Mouse (Mus musculus): ENCODE measurements at regions not wholly inside any gene's neighbourhood (a gene's known extent, or its start where the extent isn't known, plus 50 kb on each side); places are given as distances from the start of the nearest gene placed in this dataset.

DNA sequence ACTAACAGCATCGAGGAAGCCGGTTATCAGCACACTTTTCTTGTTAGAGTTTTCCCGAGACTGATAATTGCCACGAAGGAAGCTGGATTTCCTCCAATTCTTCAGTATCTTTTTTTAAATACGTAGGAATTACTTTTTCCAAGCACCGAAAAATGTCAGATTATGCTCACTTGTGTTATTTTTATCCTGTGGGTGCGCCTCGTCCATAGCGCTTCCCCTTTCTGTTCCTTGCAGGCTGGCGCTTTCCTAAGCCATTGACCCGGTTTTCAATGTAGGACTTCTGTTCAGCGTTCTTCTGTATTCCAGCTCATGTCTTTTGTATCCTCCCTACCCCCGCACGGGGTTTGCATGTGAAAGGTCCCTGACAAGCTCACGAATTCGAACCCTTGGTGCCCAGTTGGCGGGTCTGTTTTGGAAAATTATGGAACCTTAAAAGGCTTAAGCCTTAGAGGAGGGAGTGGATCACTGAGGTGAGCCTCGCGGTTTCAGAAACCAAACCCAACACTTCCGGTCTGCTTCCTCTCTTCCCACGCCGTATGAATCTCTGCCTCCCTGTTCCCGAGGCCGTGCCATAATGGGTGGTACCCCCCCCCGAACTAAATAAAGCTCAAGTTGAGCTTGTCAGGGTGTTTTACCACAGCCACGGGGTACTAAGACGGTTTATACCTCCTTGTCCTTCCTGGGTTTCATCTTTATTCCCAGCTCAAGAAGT lies 655.9 kb upstream of the Gm19410 start:
- no peak for DNase-seq (ENCODE audit: low read depth in 1 of 2, low spot score in 2 of 2)
- H3K4me1 ChIP-seq (ENCODE audit: control insufficient read depth, insufficient read depth, insufficient read length) = no peaks in the 10 kb centered on the region
- no peaks in the 10 kb centered on the region for H3K36me3 ChIP-seq (ENCODE audit: control insufficient read depth, insufficient read depth, low read length)
- no peaks in the 10 kb centered on the region for H3K27me3 ChIP-seq (ENCODE audit: control insufficient read depth, insufficient read depth, low read length)
- no peak overlapping the region for H3K27ac ChIP-seq (ENCODE audit: insufficient read depth, low read length)
- no peak for TF ChIP-seq POLR2A (IDR thresholded peaks at IDR 0.05; ENCODE audit: low read depth, low read length)
- TF ChIP-seq CTCF (IDR thresholded peaks at IDR 0.05; ENCODE audit: extremely low read depth, insufficient read depth, insufficient read length, insufficient replicate concordance) = no peak
- 35% methylated on average over 27 of the region's 27 CpGs for WGBS
- no peak overlapping the region for H3K4me3 ChIP-seq (ENCODE audit: extremely low read depth, insufficient read depth, insufficient read length)

DNA sequence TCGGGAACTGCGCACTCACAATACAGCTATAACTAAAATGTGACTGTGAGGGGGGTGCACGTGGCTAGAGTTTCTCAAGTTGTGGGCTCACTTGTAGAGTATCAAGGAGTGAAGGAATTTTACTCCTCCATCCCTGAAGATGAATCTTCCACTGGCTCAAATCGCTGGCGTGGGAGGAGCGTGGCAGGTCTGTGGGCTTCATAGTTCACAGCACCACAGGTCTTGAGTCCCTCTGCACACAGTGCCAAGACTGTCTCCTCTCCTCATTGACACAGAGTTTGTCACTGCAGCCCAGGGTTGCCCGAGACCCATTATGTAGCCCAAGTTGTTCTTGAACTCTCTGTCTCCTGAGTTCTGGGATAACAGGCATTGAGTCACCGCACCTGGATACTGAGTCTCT lies 655.3 kb upstream of the Gm19410 start:
- Histone ChIP-seq H3K4me1 (ENCODE audit: control insufficient read depth, insufficient read depth, insufficient read length) (no peaks in the 10 kb centered on the region), H3K36me3 (ENCODE audit: control insufficient read depth, insufficient read depth, low read length) (no peaks in the 10 kb centered on the region), H3K27me3 (ENCODE audit: control insufficient read depth, insufficient read depth, low read length) (no peaks in the 10 kb centered on the region), H3K4me3 (ENCODE audit: extremely low read depth, insufficient read depth, insufficient read length) (no peak overlapping the region), H3K27ac (ENCODE audit: insufficient read depth, low read length) (no peak overlapping the region)
- no peak for DNase-seq (ENCODE audit: low read depth in 1 of 2, low spot score in 2 of 2)
- TF ChIP-seq CTCF (IDR thresholded peaks at IDR 0.05; ENCODE audit: extremely low read depth, insufficient read depth, insufficient read length, insufficient replicate concordance) (no peak), POLR2A (IDR thresholded peaks at IDR 0.05; ENCODE audit: low read depth, low read length) (no peak)
- WGBS = 89% methylated on average over 8 of the region's 8 CpGs

DNA sequence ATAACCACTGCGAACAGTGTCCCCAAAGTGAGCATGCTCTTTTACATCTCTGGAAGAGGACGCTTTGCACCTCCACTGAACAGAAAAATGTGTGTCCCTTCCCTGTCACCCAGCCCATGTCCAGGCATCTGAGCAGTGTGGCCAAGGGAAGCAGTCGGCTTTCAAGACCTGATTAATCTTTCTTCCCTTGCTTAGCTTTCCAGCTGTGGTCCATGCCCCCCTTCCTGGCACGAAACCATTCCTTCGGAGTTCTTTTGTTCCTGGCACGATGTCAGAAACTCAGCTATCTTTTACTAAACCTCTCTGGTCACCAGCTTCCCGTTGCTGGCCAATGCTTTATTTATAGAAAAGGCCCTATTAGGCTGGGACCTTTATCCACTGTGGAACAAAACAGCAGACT lies 654.5 kb upstream of the Gm19410 start:
- H3K4me3 ChIP-seq (ENCODE audit: extremely low read depth, insufficient read depth, insufficient read length) = no peak overlapping the region
- H3K27ac ChIP-seq (ENCODE audit: insufficient read depth, low read length) = no peak overlapping the region
- no peaks in the 10 kb centered on the region for H3K36me3 ChIP-seq (ENCODE audit: control insufficient read depth, insufficient read depth, low read length)
- TF ChIP-seq CTCF (IDR thresholded peaks at IDR 0.05; ENCODE audit: extremely low read depth, insufficient read depth, insufficient read length, insufficient replicate concordance) = no peak
- TF ChIP-seq POLR2A (IDR thresholded peaks at IDR 0.05; ENCODE audit: low read depth, low read length) = no peak
- DNase-seq (ENCODE audit: low read depth in 1 of 2, low spot score in 2 of 2) = no peak
- 71% methylated on average over 7 of the region's 7 CpGs for WGBS
- H3K27me3 ChIP-seq (ENCODE audit: control insufficient read depth, insufficient read depth, low read length) = no peaks in the 10 kb centered on the region
- H3K4me1 ChIP-seq (ENCODE audit: control insufficient read depth, insufficient read depth, insufficient read length) = no peaks in the 10 kb centered on the region

GRCm38 (mm10) chr8:35112591-35113265 lies 652.9 kb upstream of the Gm19410 start:
- no peak for DNase-seq (ENCODE audit: low read depth in 1 of 2, low spot score in 2 of 2)
- Histone ChIP-seq H3K36me3 (ENCODE audit: control insufficient read depth, insufficient read depth, low read length) (no peaks in the 10 kb centered on the region), H3K27me3 (ENCODE audit: control insufficient read depth, insufficient read depth, low read length) (no peaks in the 10 kb centered on the region), H3K4me3 (ENCODE audit: extremely low read depth, insufficient read depth, insufficient read length) (no peak overlapping the region), H3K27ac (ENCODE audit: insufficient read depth, low read length) (no peak overlapping the region), H3K4me1 (ENCODE audit: control insufficient read depth, insufficient read depth, insufficient read length) (no peaks in the 10 kb centered on the region)
- WGBS = 89% methylated on average over 7 of the region's 7 CpGs
- TF ChIP-seq CTCF (IDR thresholded peaks at IDR 0.05; ENCODE audit: extremely low read depth, insufficient read depth, insufficient read length, insufficient replicate concordance) = no peak
- TF ChIP-seq POLR2A (IDR thresholded peaks at IDR 0.05; ENCODE audit: low read depth, low read length) = no peak

DNA sequence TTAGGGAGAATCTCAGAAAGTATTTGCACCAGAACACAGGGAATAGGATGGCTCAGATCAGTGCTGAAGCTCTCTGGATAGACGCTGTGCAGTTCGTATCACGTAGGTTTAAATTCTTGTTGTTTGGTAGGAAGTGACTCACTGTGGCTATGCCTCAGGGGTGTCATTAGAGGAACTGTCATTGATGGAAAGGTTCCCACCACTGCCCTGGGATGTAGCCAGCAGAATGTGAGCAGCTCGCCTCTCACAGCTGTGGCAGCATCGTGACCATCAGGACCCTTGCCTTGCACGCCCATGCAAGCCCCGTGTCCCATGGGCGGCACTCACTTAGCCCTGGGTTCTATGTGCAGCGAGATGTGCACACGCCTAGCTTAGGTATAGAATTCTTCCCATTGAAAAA lies 651.6 kb upstream of the Gm19410 start:
- TF ChIP-seq POLR2A (IDR thresholded peaks at IDR 0.05; ENCODE audit: low read depth, low read length) = no peak
- no peak for TF ChIP-seq CTCF (IDR thresholded peaks at IDR 0.05; ENCODE audit: extremely low read depth, insufficient read depth, insufficient read length, insufficient replicate concordance)
- Histone ChIP-seq H3K36me3 (ENCODE audit: control insufficient read depth, insufficient read depth, low read length) (no peaks in the 10 kb centered on the region), H3K4me1 (ENCODE audit: control insufficient read depth, insufficient read depth, insufficient read length) (no peaks in the 10 kb centered on the region), H3K27me3 (ENCODE audit: control insufficient read depth, insufficient read depth, low read length) (no peaks in the 10 kb centered on the region), H3K27ac (ENCODE audit: insufficient read depth, low read length) (no peak overlapping the region), H3K4me3 (ENCODE audit: extremely low read depth, insufficient read depth, insufficient read length) (no peak overlapping the region)
- no peak for DNase-seq (ENCODE audit: low read depth in 1 of 2, low spot score in 2 of 2)
- 44% methylated on average over 10 of the region's 10 CpGs for WGBS

DNA sequence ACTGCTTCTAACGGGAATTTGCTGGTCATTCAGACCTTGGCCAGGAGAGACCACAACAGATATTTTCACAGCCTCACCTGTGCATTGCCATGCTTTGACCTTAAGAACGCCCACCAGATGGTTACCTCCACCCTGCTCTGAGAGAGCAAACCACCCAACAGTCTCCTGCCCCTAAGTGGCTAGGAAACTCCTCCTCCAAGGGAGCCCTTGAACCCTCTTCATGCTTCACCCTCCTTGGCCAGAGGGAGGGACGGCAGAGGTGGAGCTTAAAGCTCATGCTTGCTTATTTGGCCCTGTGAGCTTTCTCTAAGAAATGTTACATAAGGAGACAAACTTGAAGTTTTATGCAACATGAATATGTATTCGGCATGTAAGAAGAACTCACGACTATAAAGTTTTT lies 645.0 kb upstream of the Gm19410 start:
- DNase-seq (ENCODE audit: low read depth in 1 of 2, low spot score in 2 of 2) = no peak
- Histone ChIP-seq H3K4me1 (ENCODE audit: control insufficient read depth, insufficient read depth, insufficient read length) (peaks cover 6% of the 10 kb centered on the region; the same call in 1 of the 2 replicates), H3K27me3 (ENCODE audit: control insufficient read depth, insufficient read depth, low read length) (no peaks in the 10 kb centered on the region), H3K27ac (ENCODE audit: insufficient read depth, low read length) (no peak overlapping the region), H3K36me3 (ENCODE audit: control insufficient read depth, insufficient read depth, low read length) (no peaks in the 10 kb centered on the region), H3K4me3 (ENCODE audit: extremely low read depth, insufficient read depth, insufficient read length) (no peak overlapping the region)
- WGBS = 81% methylated on average over 5 of the region's 5 CpGs
- TF ChIP-seq POLR2A (IDR thresholded peaks at IDR 0.05; ENCODE audit: low read depth, low read length) (no peak), CTCF (IDR thresholded peaks at IDR 0.05; ENCODE audit: extremely low read depth, insufficient read depth, insufficient read length, insufficient replicate concordance) (no peak)

GRCm38 (mm10) chr8:35121084-35121483 lies 644.5 kb upstream of the Gm19410 start:
- no peak overlapping the region for H3K27ac ChIP-seq (ENCODE audit: insufficient read depth, low read length)
- H3K4me1 ChIP-seq (ENCODE audit: control insufficient read depth, insufficient read depth, insufficient read length) = peaks cover 6% of the 10 kb centered on the region; the same call in 1 of the 2 replicates
- H3K4me3 ChIP-seq (ENCODE audit: extremely low read depth, insufficient read depth, insufficient read length) = no peak overlapping the region
- no peak for DNase-seq (ENCODE audit: low read depth in 1 of 2, low spot score in 2 of 2)
- WGBS = 88% methylated on average over 8 of the region's 8 CpGs
- no peaks in the 10 kb centered on the region for H3K27me3 ChIP-seq (ENCODE audit: control insufficient read depth, insufficient read depth, low read length)
- TF ChIP-seq CTCF (IDR thresholded peaks at IDR 0.05; ENCODE audit: extremely low read depth, insufficient read depth, insufficient read length, insufficient replicate concordance) (no peak), POLR2A (IDR thresholded peaks at IDR 0.05; ENCODE audit: low read depth, low read length) (no peak)
- H3K36me3 ChIP-seq (ENCODE audit: control insufficient read depth, insufficient read depth, low read length) = no peaks in the 10 kb centered on the region
